Mouse (Mus musculus) liver (tissue): ENCODE measurements around the gene Apol8.

ENCODE experiments used
- DNase-seq: peaks from one replicate; pipeline ENCODE4 v3.0.0-alpha.2; 2020; ENCODE audit warnings: mixed read lengths

Gene Apol8

DNA sequence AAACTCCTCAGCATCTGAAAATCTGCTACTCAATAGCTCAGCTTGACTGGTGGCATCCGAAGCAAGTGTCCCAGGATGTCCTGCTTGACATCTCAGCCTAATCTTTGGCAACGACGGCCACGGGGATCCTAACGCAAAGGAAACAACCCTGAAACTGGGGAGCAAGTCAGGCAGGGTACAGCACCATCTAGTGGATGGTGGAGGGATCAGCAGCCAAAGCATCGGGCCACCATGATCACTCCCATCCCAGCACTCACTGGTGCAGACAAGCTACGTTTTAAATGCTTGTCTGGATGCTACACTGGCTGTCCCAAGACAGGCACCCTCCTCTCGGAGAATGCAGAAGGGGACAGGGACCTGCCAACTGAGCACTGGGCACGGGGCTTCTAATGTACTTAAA, at the start of gene Apol8:
Gene Apol8, minus strand, starts transcription at position 156 of the 400 bp plus-strand sequence.
- peak; percentile 86 for DNase-seq

DNA sequence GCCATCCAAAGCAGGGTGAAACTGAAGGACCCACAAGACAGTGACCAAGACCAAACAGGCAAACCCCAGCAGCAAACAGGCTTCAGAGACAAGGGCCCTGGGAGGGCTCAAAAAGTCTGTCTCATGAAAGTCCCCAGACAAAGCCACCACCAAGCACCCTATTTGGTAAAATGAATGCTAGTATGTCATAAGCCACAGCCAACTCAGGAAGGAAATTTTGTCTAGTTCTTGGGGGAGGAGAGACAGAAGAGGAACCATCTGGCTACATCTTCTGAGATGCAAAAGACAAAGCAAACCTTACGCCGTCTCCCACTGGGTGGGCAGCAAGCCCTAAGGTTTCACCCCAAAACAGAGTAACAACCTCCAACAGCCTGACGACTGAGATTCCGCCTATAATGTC, 48.9 kb upstream of the Apol8 start:
- DNase-seq: no peak

GRCm38 (mm10) chr15:77804949-77805348, 48.1 kb upstream of the Apol8 start:
- DNase-seq: no peak

DNA sequence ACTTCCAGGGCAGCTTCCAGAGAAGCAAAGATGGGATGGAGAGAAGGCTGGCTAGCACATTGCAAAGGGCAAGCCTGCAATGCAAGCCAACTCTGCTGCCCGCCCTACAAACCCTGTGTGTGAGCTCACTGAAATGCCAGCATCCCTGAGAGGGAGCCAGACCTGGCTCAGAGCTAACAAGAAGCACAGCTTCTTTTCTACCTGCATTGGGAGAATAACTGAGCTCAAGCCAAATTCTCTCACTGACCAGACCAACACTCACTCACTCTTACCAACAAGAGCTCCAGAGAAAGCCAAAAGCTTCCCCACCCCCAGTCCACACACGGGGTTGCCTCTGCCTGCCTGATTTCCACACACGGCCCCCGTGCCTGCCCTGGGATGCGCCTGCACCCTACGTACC, 47.7 kb upstream of the Apol8 start:
- DNase-seq: no peak

GRCm38 (mm10) chr15:77803747-77804146, 46.9 kb upstream of the Apol8 start:
- no peak for DNase-seq

GRCm38 (mm10) chr15:77802992-77803391, 46.2 kb upstream of the Apol8 start:
- DNase-seq: no peak

DNA sequence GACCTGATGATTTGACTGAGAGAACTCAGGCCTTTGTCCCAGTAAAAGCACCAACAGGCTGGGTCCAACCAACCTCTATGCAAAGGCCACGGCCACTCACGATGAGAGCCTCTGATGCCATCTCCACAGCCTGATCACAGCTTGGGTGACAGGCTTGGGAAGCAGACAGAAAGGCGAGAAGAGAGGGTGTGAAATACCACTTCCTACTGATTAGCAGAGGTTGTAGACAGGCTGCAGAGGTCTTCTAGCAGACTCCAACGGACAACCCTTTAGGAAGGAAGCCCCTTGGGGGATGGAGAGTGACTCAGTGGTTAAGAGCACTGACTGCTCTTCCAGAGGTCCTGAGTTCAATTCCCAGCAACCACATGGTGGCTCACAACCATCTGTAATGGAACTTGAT, 44.4 kb upstream of the Apol8 start:
- DNase-seq: no peak

DNA sequence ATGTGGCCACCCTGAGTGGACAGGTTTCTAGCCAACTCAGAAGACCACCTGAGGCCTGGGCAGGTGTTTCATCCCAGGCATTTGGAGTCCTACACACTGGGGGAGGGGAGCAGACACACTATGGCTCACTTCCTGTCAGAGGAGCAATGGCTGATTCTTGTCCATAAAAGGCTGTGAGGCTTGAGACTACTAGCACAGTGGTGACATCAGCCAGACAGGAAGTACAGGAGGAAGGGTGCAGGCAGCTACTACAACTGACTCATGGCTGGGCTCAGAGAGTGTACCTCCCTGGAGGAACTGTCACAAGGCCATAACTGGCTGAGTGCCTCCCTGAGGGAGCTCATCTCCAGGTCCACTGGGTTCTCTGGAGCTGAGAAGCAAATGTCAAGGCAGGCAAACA, 43.7 kb upstream of the Apol8 start:
- peak; percentile 33 for DNase-seq

DNA sequence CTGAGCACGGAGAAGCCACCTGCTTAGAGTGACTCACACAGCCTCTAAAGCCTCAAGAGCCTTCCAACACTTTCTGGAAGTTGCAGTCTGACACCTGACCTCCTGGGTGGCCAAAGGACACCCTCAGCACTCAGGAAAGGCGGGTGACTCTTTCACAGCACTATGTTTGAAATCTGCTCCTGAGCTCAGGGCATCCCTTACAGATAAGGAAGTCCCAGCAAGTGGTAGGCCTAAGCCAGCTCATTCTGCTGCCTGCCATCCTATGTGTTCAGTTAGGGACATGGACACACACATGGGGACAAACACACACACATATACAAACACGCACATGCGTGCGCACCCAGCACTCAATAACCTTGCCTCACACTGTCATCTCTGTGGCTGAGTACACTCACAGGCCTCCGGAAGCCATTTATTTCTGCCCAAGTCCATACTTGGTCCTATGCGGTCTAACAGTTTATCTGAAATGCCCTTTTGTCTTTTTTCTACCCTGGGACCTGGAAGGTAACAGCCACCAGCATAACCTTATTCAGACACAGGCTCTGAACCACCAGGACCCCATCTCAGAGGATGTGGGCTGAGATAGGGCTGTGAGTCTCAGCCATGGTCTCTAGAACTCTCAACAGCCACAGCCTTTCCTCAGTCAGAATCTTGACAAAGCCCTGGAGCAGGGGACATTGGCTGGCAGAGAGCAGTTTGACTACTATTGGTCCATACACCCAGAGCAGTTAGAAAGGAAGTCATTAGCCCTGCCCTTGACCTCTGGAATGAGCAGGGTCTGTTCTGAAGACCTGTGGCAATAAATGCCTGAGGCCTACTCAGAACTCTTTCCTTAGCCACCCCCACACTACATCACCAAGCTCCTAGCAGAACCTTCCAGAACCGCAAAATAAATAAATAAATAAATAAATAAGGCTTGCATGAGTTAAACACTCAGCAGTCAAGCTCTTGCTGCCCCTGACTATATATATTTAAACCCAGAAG, 43.0 kb upstream of the Apol8 start:
- DNase-seq: no peak

DNA sequence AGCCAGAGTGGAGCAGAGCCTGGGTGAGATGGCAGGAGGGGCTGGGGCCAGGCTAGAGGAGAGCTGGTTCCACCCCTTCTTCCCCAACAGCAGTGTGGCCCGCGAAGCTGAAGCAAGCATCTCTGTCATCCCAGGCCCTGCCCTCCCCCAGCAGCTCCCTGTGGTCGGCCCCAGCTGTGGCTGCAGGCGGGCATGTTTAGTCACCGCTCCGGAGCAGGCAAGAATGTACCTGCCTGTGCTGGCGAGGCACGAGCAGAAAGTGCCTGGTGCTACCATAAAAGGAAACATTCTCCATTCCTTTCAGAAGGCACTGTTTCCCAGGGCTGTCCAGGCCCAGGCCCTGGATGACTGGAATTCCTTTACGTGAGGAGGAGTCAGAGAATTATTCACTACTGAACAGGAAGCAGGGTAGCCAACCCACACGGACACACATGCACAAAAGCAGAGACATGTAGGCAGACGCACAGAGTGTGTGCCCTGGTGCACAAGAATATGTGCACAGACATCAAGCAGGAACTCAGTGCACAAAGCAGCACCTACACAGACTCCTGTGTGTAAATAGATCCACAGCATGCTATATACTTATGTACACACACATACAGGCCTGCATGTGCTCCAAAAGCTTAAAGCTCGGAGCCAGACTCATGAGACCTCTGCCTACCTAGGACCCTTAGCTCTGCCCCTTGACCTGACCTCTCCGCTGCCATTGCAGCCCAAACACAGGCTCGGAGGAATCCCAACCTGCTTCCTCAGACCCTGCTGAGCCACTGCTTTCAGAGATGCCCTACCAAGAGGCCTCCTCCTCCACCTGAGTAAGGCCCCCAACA, 42.1 kb upstream of the Apol8 start:
- DNase-seq: peak; percentile 62

- no peak for DNase-seq
Observed at GRCm38 (mm10) chr15:77797609-77798411, 41.0 kb upstream of the Apol8 start.

- no peak for DNase-seq
Observed at GRCm38 (mm10) chr15:77796409-77797035, 39.7 kb upstream of the Apol8 start.

DNA sequence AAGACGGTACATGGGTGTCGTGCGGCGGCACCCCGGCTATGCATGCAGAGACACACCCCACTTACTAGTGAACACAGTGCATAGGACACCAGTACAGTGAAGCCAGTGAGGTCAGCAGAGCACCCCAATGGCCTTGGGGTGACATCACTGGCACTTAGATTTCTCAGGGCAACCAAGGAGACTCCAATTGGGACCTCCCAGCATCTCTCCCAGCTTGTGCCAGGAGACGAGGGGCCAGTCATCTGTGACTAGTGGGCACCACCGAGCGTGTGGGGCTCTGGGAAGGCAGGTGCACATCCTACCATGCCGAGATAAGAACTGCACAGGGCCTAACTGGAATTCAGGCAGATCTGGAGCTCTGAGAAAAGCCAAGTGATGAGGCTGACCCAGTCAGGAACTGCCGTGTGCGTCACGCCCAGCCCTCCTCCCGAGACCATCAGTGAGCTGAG, 38.1 kb upstream of the Apol8 start:
- no peak for DNase-seq

- DNase-seq: no peak
Observed at GRCm38 (mm10) chr15:77794138-77794907, 37.5 kb upstream of the Apol8 start.

- no peak for DNase-seq
Observed at GRCm38 (mm10) chr15:77793554-77793953, 36.8 kb upstream of the Apol8 start.

DNA sequence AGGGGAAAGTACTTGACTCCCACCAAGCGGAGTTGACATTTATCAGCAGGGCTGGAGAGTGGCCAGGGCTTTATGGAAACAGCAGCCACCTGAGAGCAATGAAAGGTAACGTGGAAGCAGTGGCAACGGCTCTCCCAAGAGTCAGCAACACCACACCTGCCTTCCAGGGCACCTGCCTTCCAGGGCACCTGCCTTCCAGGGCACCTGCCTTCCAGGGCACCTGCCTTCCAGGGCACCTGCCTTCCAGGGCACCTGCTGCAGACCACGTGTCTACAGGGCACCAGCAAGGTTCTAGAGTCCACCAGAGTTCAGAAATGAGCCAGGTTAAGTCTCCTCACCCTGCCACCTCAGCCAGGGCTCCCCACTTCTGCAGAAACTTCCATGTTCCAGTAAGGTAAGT, 36.3 kb upstream of the Apol8 start:
- DNase-seq: no peak

DNA sequence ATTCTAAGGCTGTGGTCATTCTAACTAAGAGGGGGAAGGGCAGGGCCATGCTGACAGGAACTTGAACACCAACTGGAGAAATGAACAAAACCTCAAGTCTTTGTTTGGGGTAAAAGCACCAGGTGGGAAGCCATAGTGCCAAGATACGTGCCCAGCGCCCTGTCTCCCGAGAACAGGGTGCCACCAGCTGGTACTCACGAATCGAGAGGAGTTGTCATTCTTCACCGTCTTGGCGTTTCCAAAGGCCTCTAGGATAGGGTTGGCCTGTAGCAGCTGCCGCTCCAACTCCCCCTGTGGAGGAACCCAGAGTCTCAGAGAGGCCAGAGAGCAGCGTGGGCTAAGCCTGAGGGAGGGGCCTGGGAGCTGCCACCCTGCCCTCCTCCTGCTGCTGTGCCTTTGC, 35.3 kb upstream of the Apol8 start:
- DNase-seq: no peak

DNA sequence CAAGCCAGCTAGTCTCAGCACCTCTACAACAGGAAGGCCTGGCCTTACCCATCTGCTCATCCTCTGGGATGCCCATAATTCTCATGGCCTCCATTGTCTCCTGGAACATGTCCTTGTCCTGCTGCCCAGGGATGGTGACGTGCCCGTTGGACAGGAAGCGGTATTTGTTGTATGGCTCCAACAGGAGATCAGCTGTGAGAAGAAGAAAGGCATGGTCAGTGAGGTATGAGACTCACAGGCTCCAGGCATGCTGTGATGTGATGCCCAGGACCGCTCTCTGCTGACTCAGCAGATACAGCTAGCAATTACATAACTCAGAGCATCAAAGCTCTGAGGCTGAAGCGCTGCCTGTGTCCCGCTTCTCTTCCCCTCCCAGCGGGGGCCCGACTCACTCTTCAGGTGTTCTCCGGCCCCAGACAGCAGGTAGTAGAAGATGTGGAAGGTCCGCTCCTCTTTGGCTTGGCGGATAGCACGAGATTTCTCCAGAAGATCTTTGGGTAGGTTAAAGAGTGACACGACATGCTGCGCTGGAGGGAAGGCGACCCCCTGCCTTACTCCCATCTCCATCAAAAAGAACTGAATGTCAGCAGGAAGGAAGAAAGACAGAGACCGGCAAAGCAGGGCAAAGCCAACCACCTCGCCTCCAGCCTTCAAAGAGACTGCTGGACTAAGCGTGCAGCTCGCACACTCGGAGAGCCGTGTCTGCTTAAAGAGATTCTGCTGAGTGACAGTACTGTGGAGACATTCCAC, 34.0 kb upstream of the Apol8 start:
- DNase-seq: no peak

DNA sequence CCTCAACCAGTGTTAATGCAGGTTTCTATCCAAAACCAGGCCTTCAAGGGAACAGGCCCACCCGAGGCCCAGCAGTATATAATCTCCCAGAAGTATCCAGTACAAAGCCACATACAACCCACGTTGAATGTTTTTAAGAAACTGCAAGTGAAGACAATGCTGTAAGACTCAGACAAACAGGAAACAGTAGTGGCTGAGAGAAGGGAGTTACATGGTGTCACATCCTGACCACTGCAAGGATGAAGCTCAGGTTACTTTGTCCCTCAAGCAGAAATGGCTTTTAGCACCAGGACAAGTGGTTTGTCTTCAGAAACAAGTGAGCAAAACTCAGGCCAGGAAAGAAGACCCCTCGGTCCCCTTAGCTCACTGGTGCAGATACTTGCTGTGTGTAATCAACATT, 32.4 kb upstream of the Apol8 start:
- DNase-seq: no peak

DNA sequence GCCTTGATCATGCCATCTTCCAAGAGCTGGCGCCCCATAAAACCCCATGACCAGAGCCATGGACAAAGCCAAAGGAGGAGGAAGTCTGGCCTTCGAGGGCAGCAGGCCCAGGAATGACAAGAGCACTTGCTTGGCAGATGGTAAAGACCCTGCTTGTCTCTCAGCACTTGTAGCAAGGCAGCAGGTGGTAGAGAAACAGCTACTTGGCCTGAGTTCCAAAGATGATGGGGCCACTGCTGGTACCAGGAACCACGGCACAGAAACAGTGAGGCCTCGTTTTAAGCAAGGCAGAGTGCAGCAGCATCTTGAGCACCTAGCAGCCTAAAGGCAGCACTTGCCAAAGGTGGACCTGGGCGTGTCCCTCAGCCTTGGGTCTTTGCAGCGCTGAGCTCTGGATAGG, 31.6 kb upstream of the Apol8 start:
- no peak for DNase-seq

GRCm38 (mm10) chr15:77785807-77786206, 29.0 kb upstream of the Apol8 start:
- no peak for DNase-seq
